Mouse (Mus musculus) liver, embryonic 15.5 days (tissue): ENCODE results near the gene Olfr522. TPM values are rescaled to one million over a fixed set of nuclear protein-coding genes. Genes with fewer than 3 reads are reported as not detected.

Experiments
- ATAC-seq: fragments of 200-750 bp; cut with Nextera tagmentation; 2 replicates; pipeline ENCODE4 v1.8.0; 2017; ENCODE audit warnings: moderate number of reproducible peaks, mild to moderate bottlenecking, moderate library complexity; ENCODE audit not compliant: insufficient read depth
- H3K27ac ChIP-seq: fragments of 300-500 bp; sonication (generic); replicated peaks from 2 replicates; pipeline ENCODE4 v1.5.1; 2015; ENCODE audit warnings: mild to moderate bottlenecking, inconsistent platforms
- H3K27me3 ChIP-seq: fragments of 300-500 bp; sonication (generic); 2 replicates; pipeline ENCODE4 v1.6.1; 2015; ENCODE audit warnings: mild to moderate bottlenecking, inconsistent platforms
- H3K36me3 ChIP-seq: fragments of 300-500 bp; sonication (generic); replicated peaks from 2 replicates; pipeline ENCODE4 v1.6.1; 2015; ENCODE audit warnings: moderate library complexity, mild to moderate bottlenecking, inconsistent platforms
- H3K4me1 ChIP-seq: fragments of 300-500 bp; sonication (generic); replicated peaks from 2 replicates; pipeline ENCODE4 v1.6.1; 2015; ENCODE audit warnings: inconsistent platforms
- H3K4me2 ChIP-seq: fragments of 300-500 bp; sonication (generic); 2 replicates; pipeline ENCODE4 v1.6.1; 2015; ENCODE audit warnings: moderate library complexity, mild to moderate bottlenecking, inconsistent platforms
- H3K4me3 ChIP-seq: fragments of 300-500 bp; sonication (generic); replicated peaks from 2 replicates; pipeline ENCODE4 v1.5.1; 2015; ENCODE audit warnings: mild to moderate bottlenecking, inconsistent platforms
- H3K9ac ChIP-seq: fragments of 300-500 bp; sonication (generic); 2 replicates; pipeline ENCODE4 v1.6.1; 2015; ENCODE audit warnings: moderate library complexity, mild to moderate bottlenecking, inconsistent platforms
- H3K9me3 ChIP-seq: fragments of 300-500 bp; sonication (generic); replicated peaks from 2 replicates; pipeline ENCODE4 v1.6.1; 2016; ENCODE audit warnings: inconsistent platforms
- WGBS: fragments of 180-500 bp; shearing (Covaris S2); methylation state at CpG from one replicate; pipeline ENCODE4 v1.1.7; 2015; ENCODE audit warnings: mixed read lengths; ENCODE audit not compliant: insufficient replicate concordance; 5-methylcytosine and 5-hydroxymethylcytosine counted together
- polyA plus RNA-seq: library from polyadenylated mRNA; unstranded; fragments of >200 nt; fragmentation: Nextera tagmentation; extraction: Ambion mirVana; gene quantifications from 2 replicates; pipeline ENCODE4 v1.2.1, GENCODE M21; 2015

Olfr522 gene
- not detected in 2 replicates for polyA plus RNA-seq

- Histone ChIP-seq H3K27me3 (no peaks in the 10 kb centered on the region), H3K36me3 (no peaks in the 10 kb centered on the region), H3K4me3 (no peak within 1 kb of the TSS), H3K9me3 (no peaks in the 10 kb centered on the region), H3K4me2 (no peak within 1 kb of the TSS), H3K27ac (no peak within 1 kb of the TSS), H3K9ac (no peak within 1 kb of the TSS), H3K4me1 (no peaks in the 10 kb centered on the region)
- 56% methylated on average over 7 of the region's 7 CpGs for WGBS
- no peak for ATAC-seq
These were observed at the start of gene Olfr522 for GRCm38 (mm10) chr7:140164664-140165063. Gene Olfr522, minus strand, starts transcription at chr7:140164764.

GRCm38 (mm10) chr7:140213841-140214240 lies 49.3 kb upstream of the Olfr522 start:
- Histone ChIP-seq H3K27ac (no peak overlapping the region), H3K36me3 (no peaks in the 10 kb centered on the region), H3K9me3 (no peaks in the 10 kb centered on the region), H3K4me1 (no peaks in the 10 kb centered on the region), H3K9ac (no peak overlapping the region), H3K4me2 (no peak overlapping the region), H3K4me3 (no peak overlapping the region), H3K27me3 (no peaks in the 10 kb centered on the region)
- ATAC-seq, result no peak
- WGBS, result 65% methylated on average over 5 of the region's 5 CpGs

- peaks cover 21% of the 10 kb centered on the region for H3K4me1 ChIP-seq
- peak overlapping the region; percentile 41; the same call in 1 of the 2 replicates for H3K27ac ChIP-seq
- no peak overlapping the region for H3K9ac ChIP-seq
- no peak overlapping the region for H3K4me3 ChIP-seq
- H3K4me2 ChIP-seq, result 0 out of 2 replicates have a peak overlapping the region, but pooled peaks have one; percentile 6
- H3K36me3 ChIP-seq, result no peaks in the 10 kb centered on the region
- H3K9me3 ChIP-seq, result no peaks in the 10 kb centered on the region
- no peak for ATAC-seq
- 38% methylated on average over 3 of the region's 3 CpGs for WGBS
- no peaks in the 10 kb centered on the region for H3K27me3 ChIP-seq
These were observed 44.1 kb upstream of the Olfr522 start for GRCm38 (mm10) chr7:140208677-140209076.

- peak overlapping the region; percentile 6; the same call in 1 of the 2 replicates for H3K4me2 ChIP-seq
- H3K36me3 ChIP-seq, result no peaks in the 10 kb centered on the region
- H3K4me1 ChIP-seq, result peaks cover 21% of the 10 kb centered on the region
- no peak overlapping the region for H3K9ac ChIP-seq
- peak overlapping the region; percentile 41; the same call in 1 of the 2 replicates for H3K27ac ChIP-seq
- H3K9me3 ChIP-seq, result no peaks in the 10 kb centered on the region
- 12% methylated on average over 8 of the region's 8 CpGs for WGBS
- H3K4me3 ChIP-seq, result no peak overlapping the region
- H3K27me3 ChIP-seq, result no peaks in the 10 kb centered on the region
- peak; percentile 84 for ATAC-seq
These were observed 43.6 kb upstream of the Olfr522 start for GRCm38 (mm10) chr7:140208153-140208552.

GRCm38 (mm10) chr7:140206904-140207303 lies 42.3 kb upstream of the Olfr522 start:
- Histone ChIP-seq H3K4me3 (no peak overlapping the region), H3K9ac (no peak overlapping the region)
- WGBS, result 29% methylated on average over 3 of the region's 3 CpGs

GRCm38 (mm10) chr7:140205864-140206263 lies 41.3 kb upstream of the Olfr522 start, which contains the start of gene Olfr524:
Gene Olfr524, minus strand, starts transcription at chr7:140205964.
- Histone ChIP-seq H3K27me3 (no peaks in the 10 kb centered on the region), H3K4me1 (peaks cover 26% of the 10 kb centered on the region), H3K9me3 (no peaks in the 10 kb centered on the region), H3K27ac (no peak within 1 kb of the TSS), H3K4me3 (no peak within 1 kb of the TSS), H3K4me2 (no peak within 1 kb of the TSS), H3K36me3 (no peaks in the 10 kb centered on the region), H3K9ac (no peak within 1 kb of the TSS)
- no peak for ATAC-seq

More at GRCm38 (mm10) chr7:140206904-140207303, 42.3 kb upstream of the Olfr522 start:
- Histone ChIP-seq H3K27ac (no peak overlapping the region), H3K27me3 (no peaks in the 10 kb centered on the region), H3K4me1 (peaks cover 21% of the 10 kb centered on the region), H3K9me3 (no peaks in the 10 kb centered on the region), H3K36me3 (no peaks in the 10 kb centered on the region), H3K4me2 (no peak overlapping the region)
- no peak for ATAC-seq

- WGBS, result 55% methylated on average over 4 of the region's 4 CpGs
- 0 out of 2 replicates have a peak, but pooled peaks have one; percentile 40 for ATAC-seq
These were observed 36.5 kb upstream of the Olfr522 start for GRCm38 (mm10) chr7:140201090-140201489.

GRCm38 (mm10) chr7:140196002-140196401 lies 31.4 kb upstream of the Olfr522 start:
- no peak overlapping the region for H3K4me2 ChIP-seq
- 52% methylated on average over 8 of the region's 8 CpGs for WGBS
- H3K4me1 ChIP-seq, result peaks cover 9% of the 10 kb centered on the region
- no peak for ATAC-seq
- no peaks in the 10 kb centered on the region for H3K9me3 ChIP-seq
- H3K9ac ChIP-seq, result no peak overlapping the region
- 0 out of 2 replicates have a peak, but pooled peaks cover 3% of the 10 kb centered on the region for H3K27me3 ChIP-seq
- no peaks in the 10 kb centered on the region for H3K36me3 ChIP-seq
- no peak overlapping the region for H3K27ac ChIP-seq
- H3K4me3 ChIP-seq, result no peak overlapping the region

More at GRCm38 (mm10) chr7:140201090-140201489, 36.5 kb upstream of the Olfr522 start:
- no peaks in the 10 kb centered on the region for H3K9me3 ChIP-seq
- H3K9ac ChIP-seq, result no peak overlapping the region
- H3K4me1 ChIP-seq, result peaks cover 11% of the 10 kb centered on the region
- no peak overlapping the region for H3K4me3 ChIP-seq
- no peak overlapping the region for H3K27ac ChIP-seq
- H3K36me3 ChIP-seq, result no peaks in the 10 kb centered on the region
- 0 out of 2 replicates have a peak, but pooled peaks cover 3% of the 10 kb centered on the region for H3K27me3 ChIP-seq
- H3K4me2 ChIP-seq, result no peak overlapping the region

- no peaks in the 10 kb centered on the region; the same call in 1 of the 2 replicates for H3K4me1 ChIP-seq
- H3K9me3 ChIP-seq, result no peaks in the 10 kb centered on the region
- H3K27ac ChIP-seq, result no peak overlapping the region
- H3K9ac ChIP-seq, result no peak overlapping the region
- no peak overlapping the region for H3K4me2 ChIP-seq
- no peak overlapping the region for H3K4me3 ChIP-seq
- no peak for ATAC-seq
- no peaks in the 10 kb centered on the region for H3K36me3 ChIP-seq
- H3K27me3 ChIP-seq, result 0 out of 2 replicates have a peak, but pooled peaks cover under 1% of the 10 kb centered on the region
- whole genome bisulfite sequencing, result 66% methylated on average over 4 of the region's 4 CpGs
These were observed 29.5 kb upstream of the Olfr522 start for GRCm38 (mm10) chr7:140194031-140194430.

GRCm38 (mm10) chr7:140192851-140193250 lies 28.3 kb upstream of the Olfr522 start:
- H3K9me3 ChIP-seq, result no peaks in the 10 kb centered on the region
- no peaks in the 10 kb centered on the region for H3K27me3 ChIP-seq
- no peak overlapping the region for H3K4me2 ChIP-seq
- H3K9ac ChIP-seq, result no peak overlapping the region
- no peaks in the 10 kb centered on the region; the same call in 1 of the 2 replicates for H3K4me1 ChIP-seq
- H3K36me3 ChIP-seq, result no peaks in the 10 kb centered on the region
- no peak overlapping the region for H3K4me3 ChIP-seq
- 60% methylated on average over 2 of the region's 2 CpGs for WGBS
- H3K27ac ChIP-seq, result no peak overlapping the region
- no peak for ATAC-seq

- Histone ChIP-seq H3K27ac (no peak overlapping the region), H3K4me2 (no peak overlapping the region), H3K27me3 (no peaks in the 10 kb centered on the region), H3K36me3 (no peaks in the 10 kb centered on the region), H3K4me1 (no peaks in the 10 kb centered on the region; the same call in 1 of the 2 replicates), H3K9ac (no peak overlapping the region), H3K9me3 (no peaks in the 10 kb centered on the region), H3K4me3 (no peak overlapping the region)
- ATAC-seq, result no peak
- WGBS, result 44% methylated on average over 2 of the region's 2 CpGs
These were observed 27.9 kb upstream of the Olfr522 start for GRCm38 (mm10) chr7:140192445-140192844.

- ATAC-seq, result no peak
- Histone ChIP-seq H3K36me3 (no peaks in the 10 kb centered on the region), H3K4me1 (no peaks in the 10 kb centered on the region; the same call in 1 of the 2 replicates), H3K9ac (no peak overlapping the region), H3K4me2 (no peak overlapping the region), H3K27me3 (0 out of 2 replicates have a peak, but pooled peaks cover 3% of the 10 kb centered on the region), H3K27ac (no peak overlapping the region), H3K9me3 (no peaks in the 10 kb centered on the region), H3K4me3 (no peak overlapping the region)
- WGBS, result 69% methylated on average over 1 of the region's 1 CpGs
These were observed 25.9 kb upstream of the Olfr522 start for GRCm38 (mm10) chr7:140190435-140190834.
